Mouse (Mus musculus) spleen, postnatal 4 days (tissue): Measurements from ENCODE around the gene Ifngr1.

ENCODE experiments used
- DNase-seq, 2 experiments: peaks; one replicate each; pipeline ENCODE4 v3.0.0; 2022; ENCODE audit warnings: low spot score in 2 of 2

Gene Ifngr1

GRCm38 (mm10) chr10:19639630-19640029 lies 47.9 kb downstream of the Ifngr1 start:
- DNase-seq = no peak

GRCm38 (mm10) chr10:19645119-19645518 lies 53.4 kb downstream of the Ifngr1 start:
- no peak for DNase-seq

- DNase-seq = no peak
These were observed 65.7 kb downstream of the Ifngr1 start for GRCm38 (mm10) chr10:19657426-19657825.
